ENCODE assay signal across 8 mouse cellular contexts in the genomic region with DNA sequence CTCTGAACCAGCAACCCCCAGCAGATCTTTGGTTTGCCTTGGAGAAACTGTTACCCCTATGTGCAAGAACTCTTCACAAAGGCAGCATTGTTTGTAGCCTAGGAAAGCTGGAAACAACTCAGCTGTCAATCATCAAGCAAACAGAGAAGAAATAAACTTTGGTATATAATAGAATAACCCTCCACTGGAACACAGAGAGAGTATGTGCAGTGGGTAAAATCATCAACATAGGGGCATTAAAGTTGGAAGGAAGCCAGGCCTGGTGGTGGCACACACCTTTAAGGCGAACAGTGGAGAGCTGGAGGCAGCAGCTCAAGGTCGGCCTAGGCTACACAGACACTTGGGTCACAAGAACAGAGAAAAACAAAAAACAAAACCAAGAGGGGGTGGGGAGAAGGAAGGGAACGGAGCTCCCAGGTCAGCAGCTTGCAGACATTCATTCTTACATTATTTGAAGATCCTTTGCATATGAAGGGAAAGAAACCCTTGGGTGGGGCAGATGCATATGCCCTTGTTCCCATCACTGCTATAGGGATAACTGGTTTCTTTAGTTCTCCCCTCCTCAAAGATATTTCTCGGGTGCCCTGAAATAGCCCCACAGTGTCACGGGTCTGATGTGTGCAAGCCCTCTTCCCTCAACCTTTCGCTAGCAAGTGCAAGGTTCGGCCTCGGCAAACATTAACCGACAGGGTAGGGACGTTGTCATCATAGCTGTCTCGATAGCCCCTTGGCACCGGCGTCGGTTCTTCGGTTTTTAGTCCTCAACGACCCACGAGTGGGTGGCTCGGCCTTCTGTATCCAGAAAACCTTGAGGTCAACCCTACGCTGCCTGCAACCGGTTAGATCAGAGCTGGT. TPM values are rescaled to one million over a fixed set of nuclear protein-coding genes. Genes with fewer than 3 reads are reported as not detected.
A peak's percentile ranks its signal among the peaks of the same experiment; 100 is the strongest.
DNase-seq lines count a peak whose midpoint lies in the region; ATAC-seq and TF ChIP-seq lines count a peak whose summit lies in the region.
"Had no signal": no experiment of that assay in that cellular context is flagged by ENCODE, and none has a peak within 500 bp of the region (broad histone marks: within the 10 kb centered on the region; RNA-seq: fewer than 3 reads in every experiment).

No protein-coding gene starts in this region.

- peaks cover 74% of the 10 kb centered on the region for H3K4me1 ChIP-seq in E14TG2a.4 (replicated peaks; ENCODE audit: low read depth, low read length)
- H3K4me1 ChIP-seq in hindbrain, postnatal 0 days (ENCODE audit: insufficient read depth, low read length): no peaks in the 10 kb centered on the region
- peaks cover 13% of the 10 kb centered on the region for H3K4me1 ChIP-seq in limb, embryonic 14.5 days (ENCODE audit: control insufficient read depth, insufficient read depth, low read length)

- H3K9me3 ChIP-seq in E14TG2a.4 (ENCODE audit: low read length): no peaks in the 10 kb centered on the region
- H3K9me3 ChIP-seq in hindbrain, postnatal 0 days (ENCODE audit: low read length): no peaks in the 10 kb centered on the region
- no peaks in the 10 kb centered on the region for H3K9me3 ChIP-seq in limb, embryonic 14.5 days (ENCODE audit: control insufficient read depth, low read length)

- TF ChIP-seq CTCF in E14TG2a.4 (conservative IDR thresholded peaks at IDR 0.05; ENCODE audit: low read length): no peak
- TF ChIP-seq CTCF in hindbrain, postnatal 0 days (IDR thresholded peaks at IDR 0.05; ENCODE audit: low read depth): no peak

- no peaks in the 10 kb centered on the region for H3K36me3 ChIP-seq in E14TG2a.4 (ENCODE audit: insufficient read depth, low read length)
- no peaks in the 10 kb centered on the region for H3K36me3 ChIP-seq in hindbrain, postnatal 0 days (ENCODE audit: insufficient read depth, low read length)
- no peaks in the 10 kb centered on the region for H3K36me3 ChIP-seq in limb, embryonic 14.5 days (ENCODE audit: control insufficient read depth, insufficient read depth, low read length)

- 19% methylated on average over 20 of the region's 20 CpGs for WGBS in hindbrain, postnatal 0 days
- WGBS in limb, embryonic 14.5 days: 20% methylated on average over 20 of the region's 20 CpGs

- peak; percentile 82 for DNase-seq in ES-CJ7 (ENCODE audit: low read depth, low spot score)
- no peak for DNase-seq in hindbrain, postnatal 0 days (ENCODE audit: low spot score)
- DNase-seq in limb, embryonic 14.5 days (ENCODE audit: low spot score): no peak
- no peak for DNase-seq in spleen, postnatal 4 days (ENCODE audit: low spot score in 2 of 2)
- no peak for DNase-seq in frontal cortex, postnatal 25 days (ENCODE audit: low spot score in 2 of 2)
- DNase-seq in right cerebral cortex, postnatal 25 days: no peak
- DNase-seq: left cerebral cortex, postnatal 4 days had no signal

- no peak overlapping the region for H3K27ac ChIP-seq in hindbrain, postnatal 0 days
- peak overlapping the region; percentile 48 for H3K27ac ChIP-seq in limb, embryonic 14.5 days (replicated peaks; ENCODE audit: low read depth, low read length)

- no peak for TF ChIP-seq POLR2A in limb, embryonic 14.5 days (IDR thresholded peaks at IDR 0.05; ENCODE audit: borderline replicate concordance, extremely low read depth, insufficient read depth, insufficient read length)

- ATAC-seq in hindbrain, postnatal 0 days: peak; percentile 34; the same call in 1 of the 2 replicates
- ATAC-seq in limb, embryonic 14.5 days (ENCODE audit: low FRiP score, low read depth): no peak

- peak overlapping the region; percentile 71 for H3K4me3 ChIP-seq in E14TG2a.4 (replicated peaks; ENCODE audit: low read length)
- H3K4me3 ChIP-seq in hindbrain, postnatal 0 days (ENCODE audit: low read length): no peak overlapping the region
- H3K4me3 ChIP-seq in limb, embryonic 14.5 days (replicated peaks; ENCODE audit: low read length): no peak overlapping the region

- H3K27me3 ChIP-seq in E14TG2a.4 (ENCODE audit: insufficient read depth, low read length): no peaks in the 10 kb centered on the region
- H3K27me3 ChIP-seq in hindbrain, postnatal 0 days (ENCODE audit: insufficient read depth, low read length): no peaks in the 10 kb centered on the region
- no peaks in the 10 kb centered on the region for H3K27me3 ChIP-seq in limb, embryonic 14.5 days (ENCODE audit: control insufficient read depth, insufficient read depth, low read length)

- no peak overlapping the region for H3K9ac ChIP-seq in hindbrain, postnatal 0 days (replicated peaks; ENCODE audit: low read length)
- H3K9ac ChIP-seq in limb, embryonic 14.5 days (ENCODE audit: low read depth, low read length, severe bottlenecking): no peak overlapping the region

- no peak overlapping the region for H3K4me2 ChIP-seq in hindbrain, postnatal 0 days (ENCODE audit: low read depth, low read length)
- no peak overlapping the region for H3K4me2 ChIP-seq in limb, embryonic 14.5 days (replicated peaks; ENCODE audit: low read depth, low read length, severe bottlenecking)

RNA-seq across cellular contexts. Expression of a gene that starts 11.4 kb away (rescaled TPM):
- total RNA-seq in hindbrain, postnatal 0 days (2014; rRNA removed): 0.79 and 1.8 TPM in 2 replicates
- 0.63 and 0.74 TPM in 2 replicates for polyA plus RNA-seq in hindbrain, postnatal 0 days (2015; fragmentation: Nextera tagmentation; extraction: Ambion mirVana)
- 6.7 and 9.0 TPM in 2 replicates for polyA plus RNA-seq in limb, embryonic 14.5 days (2012; rRNA removed)
- polyA plus RNA-seq in limb, embryonic 14.5 days (2014; fragmentation: Nextera tagmentation; extraction: Ambion mirVana): 2.2 and 3.0 TPM in 2 replicates

RNA-seq across cellular contexts. Expression of a gene that starts 21.8 kb away (rescaled TPM):
- 1,072 and 1,222 TPM in 2 replicates for total RNA-seq in hindbrain, postnatal 0 days (2014; rRNA removed)
- 1,792 and 1,891 TPM in 2 replicates for polyA plus RNA-seq in hindbrain, postnatal 0 days (2015; fragmentation: Nextera tagmentation; extraction: Ambion mirVana)
- polyA plus RNA-seq in limb, embryonic 14.5 days (2012; rRNA removed): 1,684 and 2,799 TPM in 2 replicates
- polyA plus RNA-seq in limb, embryonic 14.5 days (2014; fragmentation: Nextera tagmentation; extraction: Ambion mirVana): 1,598 and 1,615 TPM in 2 replicates

RNA-seq across cellular contexts. Expression of a gene that starts 39.6 kb away (rescaled TPM):
- total RNA-seq in hindbrain, postnatal 0 days (2014; rRNA removed): 142 and 156 TPM in 2 replicates
- polyA plus RNA-seq in hindbrain, postnatal 0 days (2015; fragmentation: Nextera tagmentation; extraction: Ambion mirVana): 197 and 199 TPM in 2 replicates
- 116 and 120 TPM in 2 replicates for polyA plus RNA-seq in limb, embryonic 14.5 days (2012; rRNA removed)
- 177 and 193 TPM in 2 replicates for polyA plus RNA-seq in limb, embryonic 14.5 days (2014; fragmentation: Nextera tagmentation; extraction: Ambion mirVana)

RNA-seq across cellular contexts. Expression of a gene that starts 44.6 kb away (rescaled TPM):
- 2.1 and 10.2 TPM in 2 replicates for total RNA-seq in hindbrain, postnatal 0 days (2014; rRNA removed)
- 9.3 and 11.1 TPM in 2 replicates for polyA plus RNA-seq in hindbrain, postnatal 0 days (2015; fragmentation: Nextera tagmentation; extraction: Ambion mirVana)
- 24.8 and 28.7 TPM in 2 replicates for polyA plus RNA-seq in limb, embryonic 14.5 days (2012; rRNA removed)
- 12.3 and 17.5 TPM in 2 replicates for polyA plus RNA-seq in limb, embryonic 14.5 days (2014; fragmentation: Nextera tagmentation; extraction: Ambion mirVana)

RNA-seq across cellular contexts. Expression of a gene that starts 51.1 kb away (rescaled TPM):
- 327 and 332 TPM in 2 replicates for total RNA-seq in hindbrain, postnatal 0 days (2014; rRNA removed)
- 304 and 312 TPM in 2 replicates for polyA plus RNA-seq in hindbrain, postnatal 0 days (2015; fragmentation: Nextera tagmentation; extraction: Ambion mirVana)
- polyA plus RNA-seq in limb, embryonic 14.5 days (2012; rRNA removed): 11.7 and 13.6 TPM in 2 replicates
- polyA plus RNA-seq in limb, embryonic 14.5 days (2014; fragmentation: Nextera tagmentation; extraction: Ambion mirVana): 16.2 and 24.8 TPM in 2 replicates
